Mouse (Mus musculus) stomach, embryonic 16.5 days (tissue): ENCODE results near the gene Cxcl17. TPM values are rescaled to one million over a fixed set of nuclear protein-coding genes. Genes with fewer than 3 reads are reported as not detected.

ENCODE experiments used
- ATAC-seq: fragments of 200-750 bp; cut with Nextera tagmentation; 2 replicates; pipeline ENCODE4 v1.8.0; 2017; ENCODE audit warnings: moderate number of reproducible peaks, moderate TSS enrichment; ENCODE audit not compliant: insufficient read depth, low FRiP score
- H3K27ac ChIP-seq: fragments of 300-500 bp; sonication (generic); 2 replicates; pipeline ENCODE4 v1.5.1; 2014; ENCODE audit warnings: low read length
- H3K27me3 ChIP-seq: fragments of 300-500 bp; sonication (generic); 2 replicates; pipeline ENCODE4 v1.6.1; 2014; ENCODE audit warnings: low read length, control low read depth, mixed read lengths; ENCODE audit not compliant: control insufficient read depth, insufficient read depth
- H3K36me3 ChIP-seq: fragments of 300-500 bp; sonication (generic); 2 replicates; pipeline ENCODE4 v1.6.1; 2014; ENCODE audit warnings: low read length; ENCODE audit not compliant: control insufficient read depth, insufficient read depth
- H3K4me1 ChIP-seq: fragments of 300-500 bp; sonication (generic); 2 replicates; pipeline ENCODE4 v1.6.1; 2014; ENCODE audit warnings: low read length, control low read depth, mixed read lengths; ENCODE audit not compliant: control insufficient read depth, insufficient read depth
- H3K4me2 ChIP-seq: fragments of 300-500 bp; sonication (generic); 2 replicates; pipeline ENCODE4 v1.6.1; 2014; ENCODE audit warnings: low read depth, low read length, mixed read lengths
- H3K4me3 ChIP-seq: fragments of 300-500 bp; sonication (generic); replicated peaks from 2 replicates; pipeline ENCODE4 v1.5.1; 2014; ENCODE audit warnings: mild to moderate bottlenecking, low read length
- H3K9ac ChIP-seq: fragments of 300-500 bp; sonication (generic); 2 replicates; pipeline ENCODE4 v1.6.1; 2014; ENCODE audit warnings: low read length
- H3K9me3 ChIP-seq: fragments of 300-500 bp; sonication (generic); replicated peaks from 2 replicates; pipeline ENCODE4 v1.6.1; 2016; ENCODE audit warnings: low read length, control low read depth; ENCODE audit not compliant: control insufficient read depth
- WGBS: fragments of 180-500 bp; shearing (Covaris S2); extraction: QIAGEN DNeasy Blood & Tissue Kit; methylation state at CpG from one replicate; pipeline ENCODE4 v1.1.7; 2014; 5-methylcytosine and 5-hydroxymethylcytosine counted together
- polyA plus RNA-seq: library from polyadenylated mRNA; unstranded; fragments of >200 nt; fragmentation: Nextera tagmentation; extraction: Ambion mirVana; gene quantifications from 2 replicates; pipeline ENCODE4 v1.2.1, GENCODE M21; 2015

Cxcl17 gene
- polyA plus RNA-seq, 1 experiment from 2014 or later, result 0.61 TPM

GRCm38 (mm10) chr7:25369058-25369749 is 43.5 kb downstream of the Cxcl17 start, which contains the start of gene Cnfn:
TSS of gene Cnfn (minus strand) at chr7:25369724.
- Histone ChIP-seq H3K4me2 (no peak within 1 kb of the TSS), H3K4me1 (peaks cover 5% of the 10 kb centered on the region), H3K27ac (peak within 1 kb of the TSS; percentile 14; the same call in 1 of the 2 replicates), H3K4me3 (no peak within 1 kb of the TSS; the same call in 1 of the 2 replicates), H3K36me3 (no peaks in the 10 kb centered on the region), H3K9me3 (no peaks in the 10 kb centered on the region), H3K9ac (no peak within 1 kb of the TSS), H3K27me3 (peaks cover 34% of the 10 kb centered on the region)
- 48% methylated on average over 12 of the region's 12 CpGs for WGBS
- ATAC-seq, result no peak

GRCm38 (mm10) chr7:25368333-25368732 is 44.4 kb downstream of the Cxcl17 start:
- Histone ChIP-seq H3K9ac (no peak overlapping the region), H3K36me3 (no peaks in the 10 kb centered on the region), H3K9me3 (no peaks in the 10 kb centered on the region), H3K4me3 (no peak overlapping the region; the same call in none of the 2 replicates), H3K4me2 (0 out of 2 replicates have a peak overlapping the region, but pooled peaks have one; percentile 15), H3K27ac (no peak overlapping the region), H3K27me3 (peaks cover 34% of the 10 kb centered on the region), H3K4me1 (peaks cover 5% of the 10 kb centered on the region)
- 20% methylated on average over 12 of the region's 12 CpGs for WGBS
- ATAC-seq, result no peak

GRCm38 (mm10) chr7:25367632-25368293 is 44.9 kb downstream of the Cxcl17 start:
- Histone ChIP-seq H3K36me3 (no peaks in the 10 kb centered on the region), H3K4me3 (peak overlapping the region; percentile 21), H3K27me3 (peaks cover 34% of the 10 kb centered on the region), H3K4me1 (peaks cover 5% of the 10 kb centered on the region), H3K9me3 (no peaks in the 10 kb centered on the region), H3K27ac (no peak overlapping the region), H3K4me2 (peak overlapping the region; percentile 15; the same call in 1 of the 2 replicates), H3K9ac (peak overlapping the region; percentile 35; the same call in 1 of the 2 replicates)
- 3% methylated on average over 33 of the region's 33 CpGs for WGBS
- ATAC-seq, result no peak

- 48% methylated on average over 13 of the region's 13 CpGs for WGBS
- Histone ChIP-seq H3K27ac (no peak overlapping the region), H3K27me3 (peaks cover 34% of the 10 kb centered on the region), H3K9me3 (no peaks in the 10 kb centered on the region), H3K36me3 (no peaks in the 10 kb centered on the region), H3K4me1 (peaks cover 5% of the 10 kb centered on the region), H3K4me3 (no peak overlapping the region), H3K9ac (0 out of 2 replicates have a peak overlapping the region, but pooled peaks have one; percentile 7), H3K4me2 (no peak overlapping the region)
- no peak for ATAC-seq
These were observed 46.6 kb downstream of the Cxcl17 start for GRCm38 (mm10) chr7:25365937-25366625.

GRCm38 (mm10) chr7:25363632-25364031 is 49.1 kb downstream of the Cxcl17 start:
- Histone ChIP-seq H3K36me3 (no peaks in the 10 kb centered on the region), H3K9ac (no peak overlapping the region), H3K9me3 (no peaks in the 10 kb centered on the region), H3K4me3 (no peak overlapping the region), H3K27ac (no peak overlapping the region), H3K27me3 (peaks cover 20% of the 10 kb centered on the region), H3K4me1 (peaks cover 5% of the 10 kb centered on the region), H3K4me2 (no peak overlapping the region)
- ATAC-seq, result no peak
- 93% methylated on average over 17 of the region's 17 CpGs for WGBS

- 82% methylated on average over 19 of the region's 19 CpGs for WGBS
- peaks cover 5% of the 10 kb centered on the region for H3K4me1 ChIP-seq
- no peak overlapping the region for H3K9ac ChIP-seq
- no peak overlapping the region for H3K4me2 ChIP-seq
- peaks cover 16% of the 10 kb centered on the region for H3K27me3 ChIP-seq
- no peaks in the 10 kb centered on the region for H3K36me3 ChIP-seq
- no peaks in the 10 kb centered on the region for H3K9me3 ChIP-seq
- H3K4me3 ChIP-seq, result no peak overlapping the region
- ATAC-seq, result no peak
- no peak overlapping the region for H3K27ac ChIP-seq
These were observed 49.5 kb downstream of the Cxcl17 start for GRCm38 (mm10) chr7:25363151-25363550.

GRCm38 (mm10) chr7:25358721-25359206 is 53.9 kb downstream of the Cxcl17 start:
- peak; percentile 31; the same call in 1 of the 2 replicates for ATAC-seq
- H3K4me1 ChIP-seq, result no peaks in the 10 kb centered on the region
- no peak overlapping the region for H3K27ac ChIP-seq
- H3K9me3 ChIP-seq, result no peaks in the 10 kb centered on the region
- no peak overlapping the region for H3K4me2 ChIP-seq
- H3K27me3 ChIP-seq, result no peaks in the 10 kb centered on the region
- H3K9ac ChIP-seq, result no peak overlapping the region
- H3K36me3 ChIP-seq, result no peaks in the 10 kb centered on the region
- no peak overlapping the region for H3K4me3 ChIP-seq
- WGBS, result 76% methylated on average over 19 of the region's 19 CpGs
